Mouse (Mus musculus): ENCODE data around the gene Gpr89. TPM values are rescaled to one million over a fixed set of nuclear protein-coding genes. Genes with fewer than 3 reads are reported as not detected.
A peak's percentile ranks its signal among the peaks of the same experiment; 100 is the strongest.

Gpr89 gene
- 21.4 and 22.8 TPM in 2 replicates for polyA plus RNA-seq (2012; ENCODE audit: insufficient read depth, insufficient read length, missing spikeins)

DNA sequence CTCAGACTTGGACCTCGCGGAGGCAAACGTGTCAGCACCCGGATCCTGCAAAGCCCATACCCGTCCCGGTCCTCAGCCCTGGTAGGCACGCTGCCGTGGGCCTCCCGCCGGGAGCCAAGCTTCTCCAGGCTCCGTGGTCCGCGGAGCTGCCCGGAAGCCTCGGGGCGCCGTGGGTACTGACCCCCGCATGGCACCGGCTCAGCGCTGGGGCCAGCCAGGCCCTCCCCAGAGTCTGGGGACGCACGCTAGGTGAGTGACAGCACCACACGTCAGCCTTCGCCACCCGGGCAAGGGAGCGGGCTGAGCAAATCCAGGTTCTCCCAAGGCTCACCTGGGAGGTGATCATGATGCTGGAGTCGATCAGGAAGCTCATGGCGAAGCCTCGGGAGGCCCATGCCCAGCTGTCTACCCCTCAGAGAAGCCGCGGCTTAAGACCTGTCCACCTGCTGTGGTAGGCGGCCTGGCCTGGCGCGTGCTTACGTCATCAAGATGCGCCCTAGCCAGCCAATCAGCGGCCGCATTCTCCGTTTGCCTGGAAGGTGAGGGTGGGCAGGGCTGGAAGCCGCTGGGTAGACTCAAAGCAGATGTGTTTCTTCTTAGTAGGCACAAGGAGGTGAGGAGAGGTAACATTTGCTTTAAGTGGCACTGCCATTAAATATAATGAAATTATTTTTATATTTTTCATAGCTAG is at the start of gene Gpr89:
Gene Gpr89, minus strand, starts transcription at position 496 of the 691 bp plus-strand sequence.
- no peak for TF ChIP-seq POLR2A (IDR thresholded peaks at IDR 0.05; ENCODE audit: borderline replicate concordance, low read depth, low read length)
- TF ChIP-seq CTCF (IDR thresholded peaks at IDR 0.05; ENCODE audit: low read depth, low read length), result no peak

DNA sequence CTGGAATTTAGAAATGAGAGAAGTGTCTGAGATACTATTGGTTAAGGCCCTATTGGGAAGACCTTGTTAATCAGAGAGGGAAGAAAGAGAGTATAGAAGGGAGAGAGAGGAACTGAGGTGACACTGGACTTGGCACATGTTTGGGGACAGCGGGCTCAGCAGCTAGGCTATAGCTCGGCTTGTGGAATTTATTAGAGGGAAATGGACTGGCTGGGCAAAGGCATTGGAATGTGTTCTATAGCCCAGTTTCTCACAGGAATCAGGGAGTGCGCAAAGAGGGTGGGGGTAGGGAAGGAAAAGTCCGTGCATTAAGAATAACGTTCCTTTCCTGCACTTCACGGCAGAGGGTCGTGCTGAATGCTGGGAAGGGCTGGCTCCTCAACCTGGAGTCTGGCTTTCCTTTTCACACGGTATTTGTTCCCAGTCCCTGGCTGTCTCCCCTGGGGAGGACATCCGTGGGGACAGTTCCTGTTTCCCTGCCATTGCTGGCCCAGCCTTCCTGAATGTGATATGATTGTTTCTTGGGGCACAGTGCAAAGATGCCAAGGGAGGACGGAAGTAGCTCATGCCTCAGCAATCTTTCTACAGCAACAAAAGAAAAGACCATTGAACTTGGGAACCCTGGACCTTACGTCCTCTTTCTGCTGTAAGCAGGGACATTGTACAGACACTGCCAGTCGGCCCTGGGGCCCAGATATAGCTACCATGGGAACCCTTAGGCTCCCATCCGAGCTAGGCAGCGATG is 48.5 kb upstream of the Gpr89 start:
- no peak overlapping the region for H3K27ac ChIP-seq (ENCODE audit: insufficient read depth, low read depth, low read length)
- no peaks in the 10 kb centered on the region for H3K4me1 ChIP-seq (ENCODE audit: control insufficient read depth, insufficient read depth, low read length)
- no peak overlapping the region for H3K4me3 ChIP-seq (ENCODE audit: insufficient read depth, low read length)
- TF ChIP-seq POLR2A (IDR thresholded peaks at IDR 0.05; ENCODE audit: borderline replicate concordance, low read depth, low read length), result no peak
- TF ChIP-seq CTCF (IDR thresholded peaks at IDR 0.05; ENCODE audit: low read depth, low read length), result no peak

More for the DNA sequence above, at the start of gene Gpr89:
- H3K4me1 ChIP-seq (ENCODE audit: control insufficient read depth, insufficient read depth, low read length), result peaks cover 18% of the 10 kb centered on the region
- H3K4me3 ChIP-seq (ENCODE audit: insufficient read depth, low read length), result peak within 1 kb of the TSS; percentile 72
- H3K27ac ChIP-seq (ENCODE audit: insufficient read depth, low read depth, low read length), result peak within 1 kb of the TSS; percentile 46

DNA sequence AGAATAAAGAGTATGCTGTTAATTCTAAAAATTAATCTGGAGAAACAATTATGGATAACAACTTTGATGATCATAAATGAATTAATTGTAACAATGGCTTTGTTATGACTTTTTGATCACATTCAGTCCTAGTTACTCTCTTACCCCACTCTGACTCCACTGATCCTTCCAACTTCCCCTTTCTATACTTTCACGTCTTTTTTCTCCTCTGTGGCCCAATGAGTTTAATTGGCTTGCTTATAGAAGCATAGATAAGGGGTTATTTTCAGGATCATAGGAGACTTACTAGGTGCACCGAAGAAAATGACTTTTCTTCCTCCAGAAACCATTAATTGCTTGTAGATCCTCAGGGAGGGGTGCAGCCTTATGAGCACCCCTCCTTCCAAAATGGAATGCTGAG is 37.6 kb upstream of the Gpr89 start:
- no peak overlapping the region for H3K27ac ChIP-seq (ENCODE audit: insufficient read depth, low read depth, low read length)
- no peaks in the 10 kb centered on the region for H3K4me1 ChIP-seq (ENCODE audit: control insufficient read depth, insufficient read depth, low read length)
- H3K4me3 ChIP-seq (ENCODE audit: insufficient read depth, low read length), result no peak overlapping the region
- TF ChIP-seq POLR2A (IDR thresholded peaks at IDR 0.05; ENCODE audit: borderline replicate concordance, low read depth, low read length) (no peak), CTCF (IDR thresholded peaks at IDR 0.05; ENCODE audit: low read depth, low read length) (no peak)

DNA sequence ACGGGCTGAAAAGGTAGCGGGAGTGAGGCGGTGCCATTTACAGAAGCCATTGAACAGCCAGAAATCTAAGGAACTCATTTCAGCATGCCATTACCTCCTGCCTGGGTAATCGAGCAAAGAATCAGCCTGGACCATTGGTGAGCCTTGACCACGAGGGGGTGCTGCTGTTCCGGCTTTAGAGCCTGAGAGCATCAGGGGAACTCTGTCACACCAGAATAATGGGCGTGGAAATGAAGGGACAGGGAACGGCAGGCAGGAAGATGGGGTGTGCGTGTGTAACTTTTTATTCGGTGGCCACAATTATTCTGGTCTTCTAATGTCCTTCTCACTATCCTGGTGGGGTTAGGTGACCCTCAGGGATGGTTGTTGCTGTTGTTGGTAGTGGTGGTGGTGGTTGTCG is 33.6 kb upstream of the Gpr89 start:
- Histone ChIP-seq H3K4me3 (ENCODE audit: insufficient read depth, low read length) (no peak overlapping the region), H3K27ac (ENCODE audit: insufficient read depth, low read depth, low read length) (no peak overlapping the region)
- TF ChIP-seq POLR2A (IDR thresholded peaks at IDR 0.05; ENCODE audit: borderline replicate concordance, low read depth, low read length) (no peak), CTCF (IDR thresholded peaks at IDR 0.05; ENCODE audit: low read depth, low read length) (peak; percentile 60)

DNA sequence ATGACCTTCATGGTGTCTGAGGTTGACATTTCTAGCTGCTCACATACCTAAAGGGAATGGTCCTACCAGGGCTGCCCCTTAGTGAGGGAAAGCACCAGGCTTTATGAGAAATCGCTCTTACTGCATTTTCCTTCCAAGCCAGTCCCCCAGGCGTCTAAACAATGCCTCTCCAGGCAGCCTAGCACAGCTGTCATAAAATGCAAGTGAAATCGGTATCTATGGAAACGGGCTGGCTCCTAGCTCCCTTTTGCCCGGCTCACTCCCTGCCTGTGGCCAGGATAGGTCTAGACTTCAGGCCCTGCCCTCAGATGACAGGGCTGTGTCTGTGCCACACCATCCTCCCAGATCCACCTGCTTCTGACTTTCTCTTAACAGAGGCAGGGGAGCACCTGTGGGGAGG is 32.5 kb upstream of the Gpr89 start:
- H3K4me1 ChIP-seq (ENCODE audit: control insufficient read depth, insufficient read depth, low read length), result no peaks in the 10 kb centered on the region
- no peak overlapping the region for H3K4me3 ChIP-seq (ENCODE audit: insufficient read depth, low read length)
- H3K27ac ChIP-seq (ENCODE audit: insufficient read depth, low read depth, low read length), result no peak overlapping the region
- TF ChIP-seq CTCF (IDR thresholded peaks at IDR 0.05; ENCODE audit: low read depth, low read length) (no peak), POLR2A (IDR thresholded peaks at IDR 0.05; ENCODE audit: borderline replicate concordance, low read depth, low read length) (no peak)

More for the DNA sequence above, 33.6 kb upstream of the Gpr89 start:
- no peaks in the 10 kb centered on the region for H3K4me1 ChIP-seq (ENCODE audit: control insufficient read depth, insufficient read depth, low read length)

DNA sequence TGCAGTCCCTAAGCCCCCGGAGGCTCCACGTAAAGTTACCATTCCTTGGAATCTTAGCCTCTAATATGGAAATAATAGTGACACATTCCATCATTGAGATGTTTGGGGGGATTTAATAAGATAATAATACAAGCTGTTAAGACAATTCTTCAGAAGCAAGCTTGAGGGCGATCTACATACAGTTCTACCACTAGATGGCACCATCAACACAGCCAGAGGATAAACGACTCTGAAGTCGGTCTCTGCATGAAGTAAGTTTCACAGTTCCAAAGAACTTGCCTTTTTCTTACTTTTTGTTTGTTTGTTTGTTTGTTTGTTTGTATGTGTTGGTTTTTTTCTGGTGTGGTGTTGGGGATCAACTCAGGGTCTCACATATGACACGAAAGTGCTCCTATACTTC is 31.1 kb upstream of the Gpr89 start:
- no peak for TF ChIP-seq POLR2A (IDR thresholded peaks at IDR 0.05; ENCODE audit: borderline replicate concordance, low read depth, low read length)
- no peak for TF ChIP-seq CTCF (IDR thresholded peaks at IDR 0.05; ENCODE audit: low read depth, low read length)
- Histone ChIP-seq H3K4me3 (ENCODE audit: insufficient read depth, low read length) (no peak overlapping the region), H3K27ac (ENCODE audit: insufficient read depth, low read depth, low read length) (no peak overlapping the region), H3K4me1 (ENCODE audit: control insufficient read depth, insufficient read depth, low read length) (no peaks in the 10 kb centered on the region)

DNA sequence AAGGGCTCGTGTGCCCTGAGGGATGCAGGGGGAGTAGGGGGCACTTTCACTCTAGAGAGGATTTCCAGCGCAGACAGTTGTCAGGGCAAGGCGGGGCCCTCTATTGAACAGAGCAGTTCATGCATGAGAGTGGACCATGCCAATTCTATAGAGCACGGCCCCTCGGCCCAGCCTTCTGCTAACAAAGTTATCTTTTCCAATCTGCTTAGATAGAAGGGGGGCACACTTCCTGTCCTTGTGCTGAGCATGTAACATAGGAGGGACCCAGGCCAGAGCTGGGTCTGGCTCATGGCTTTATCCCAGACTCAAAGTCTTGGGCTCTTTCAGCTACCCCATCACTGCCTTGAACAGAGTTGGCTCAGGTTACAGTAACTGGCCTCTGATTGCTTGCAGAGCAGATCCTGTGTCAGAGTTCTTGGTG is 26.1 kb upstream of the Gpr89 start:
- no peaks in the 10 kb centered on the region for H3K4me1 ChIP-seq (ENCODE audit: control insufficient read depth, insufficient read depth, low read length)
- no peak for TF ChIP-seq CTCF (IDR thresholded peaks at IDR 0.05; ENCODE audit: low read depth, low read length)
- no peak for TF ChIP-seq POLR2A (IDR thresholded peaks at IDR 0.05; ENCODE audit: borderline replicate concordance, low read depth, low read length)
- no peak overlapping the region for H3K4me3 ChIP-seq (ENCODE audit: insufficient read depth, low read length)
- H3K27ac ChIP-seq (ENCODE audit: insufficient read depth, low read depth, low read length), result no peak overlapping the region

DNA sequence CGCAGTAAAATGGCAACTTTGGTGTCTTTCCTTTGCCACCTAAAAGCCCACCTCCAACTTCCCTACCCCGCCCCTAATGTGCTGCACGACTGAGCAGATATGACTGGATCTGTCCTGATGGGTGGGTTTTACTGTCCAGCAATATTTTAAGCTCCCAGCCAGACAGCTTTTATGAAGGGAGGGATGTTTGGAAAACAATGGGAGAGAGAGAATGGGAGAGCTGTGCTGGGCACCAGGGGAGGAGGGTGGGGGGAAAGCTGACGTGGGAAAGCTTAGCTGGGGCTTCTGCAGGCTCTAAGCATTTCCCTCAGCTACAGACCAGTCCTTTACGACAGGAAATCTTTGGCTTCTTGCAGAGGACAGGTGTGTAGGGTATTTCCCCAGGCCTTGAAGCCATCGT is 20.8 kb upstream of the Gpr89 start, which contains the start of gene Gja8:
Gene Gja8, minus strand, starts transcription at position 101 of the 400 bp plus-strand sequence.
- TF ChIP-seq CTCF (IDR thresholded peaks at IDR 0.05; ENCODE audit: low read depth, low read length) (no peak), POLR2A (IDR thresholded peaks at IDR 0.05; ENCODE audit: borderline replicate concordance, low read depth, low read length) (no peak)
- no peak within 1 kb of the TSS for H3K27ac ChIP-seq (ENCODE audit: insufficient read depth, low read depth, low read length)
- no peak within 1 kb of the TSS for H3K4me3 ChIP-seq (ENCODE audit: insufficient read depth, low read length)
- H3K4me1 ChIP-seq (ENCODE audit: control insufficient read depth, insufficient read depth, low read length), result no peaks in the 10 kb centered on the region

DNA sequence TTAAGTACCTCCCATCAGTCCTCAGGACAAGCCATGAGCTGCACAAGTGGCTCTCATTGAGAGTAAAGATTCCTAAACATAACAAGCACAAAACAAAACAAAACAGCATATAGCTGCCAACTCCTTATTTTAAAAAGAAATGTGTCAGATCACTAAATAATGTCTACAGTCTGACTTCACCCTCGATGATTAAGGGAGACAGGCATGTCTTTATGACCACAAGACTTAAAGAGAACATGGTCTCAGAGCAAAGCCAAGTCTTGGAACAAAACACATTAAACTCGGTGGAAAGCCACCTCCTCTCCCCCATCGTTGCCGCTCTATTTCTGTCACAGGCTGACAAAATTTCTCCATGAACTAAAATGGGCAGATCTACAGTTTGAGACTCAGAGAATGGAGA is 19.5 kb upstream of the Gpr89 start:
- H3K4me1 ChIP-seq (ENCODE audit: control insufficient read depth, insufficient read depth, low read length), result no peaks in the 10 kb centered on the region
- H3K4me3 ChIP-seq (ENCODE audit: insufficient read depth, low read length), result no peak overlapping the region
- no peak overlapping the region for H3K27ac ChIP-seq (ENCODE audit: insufficient read depth, low read depth, low read length)
- TF ChIP-seq CTCF (IDR thresholded peaks at IDR 0.05; ENCODE audit: low read depth, low read length) (no peak), POLR2A (IDR thresholded peaks at IDR 0.05; ENCODE audit: borderline replicate concordance, low read depth, low read length) (no peak)

DNA sequence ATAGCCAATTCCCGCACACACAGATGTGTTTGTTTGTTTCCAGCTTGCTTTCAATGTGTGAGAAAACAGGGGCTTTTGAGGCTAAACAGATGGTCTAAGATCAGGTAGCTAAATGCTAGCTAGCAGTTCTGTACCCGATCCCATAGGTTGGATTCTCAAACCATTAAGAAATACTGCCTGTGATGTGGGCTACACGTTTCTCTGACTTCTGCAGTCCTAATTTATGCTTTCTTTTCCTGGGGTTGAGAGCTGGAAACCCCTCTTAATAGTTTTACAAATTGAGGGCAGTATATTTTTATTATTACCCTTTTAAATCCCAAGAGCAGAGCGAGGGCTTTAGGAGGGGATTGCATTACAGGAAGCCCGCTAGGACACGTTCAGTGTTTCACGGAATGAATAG is 15.8 kb upstream of the Gpr89 start:
- no peak overlapping the region for H3K27ac ChIP-seq (ENCODE audit: insufficient read depth, low read depth, low read length)
- TF ChIP-seq POLR2A (IDR thresholded peaks at IDR 0.05; ENCODE audit: borderline replicate concordance, low read depth, low read length) (no peak), CTCF (IDR thresholded peaks at IDR 0.05; ENCODE audit: low read depth, low read length) (no peak)
- H3K4me1 ChIP-seq (ENCODE audit: control insufficient read depth, insufficient read depth, low read length), result no peaks in the 10 kb centered on the region
- H3K4me3 ChIP-seq (ENCODE audit: insufficient read depth, low read length), result no peak overlapping the region

All from bone marrow macrophage, adult 2 months (primary cell).